Mouse (Mus musculus) activated CD4-positive, CD25-positive, alpha-beta regulatory T cell, adult 4 months (primary cell): ENCODE measurements at regions not wholly inside any gene's neighbourhood (a gene's known extent, or its start where the extent isn't known, plus 50 kb on each side); places are given as distances from the start of the nearest gene placed in this dataset.

Experiments used
- ATAC-seq: one replicate; pipeline ENCODE4 v1.8.0; 2017

DNA sequence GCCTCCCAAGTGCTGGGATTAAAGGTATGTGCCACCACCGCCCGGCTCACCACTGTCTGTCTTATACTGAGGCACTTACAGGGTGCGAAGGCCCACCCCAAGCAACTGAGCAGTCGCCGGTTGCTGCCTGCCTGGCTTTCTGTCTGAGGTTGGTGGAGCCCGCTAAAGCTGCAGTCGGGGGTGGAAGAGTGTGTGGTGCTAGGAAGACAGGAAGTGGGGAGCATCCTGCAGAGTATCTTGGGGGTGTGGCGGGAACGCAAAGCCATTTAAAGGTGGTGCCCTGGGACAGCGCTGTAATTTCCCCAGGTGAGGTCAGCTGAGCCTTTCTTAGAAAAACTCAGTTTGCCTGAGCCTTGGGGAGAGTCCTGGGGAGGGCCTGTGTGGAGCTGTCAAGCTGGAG, 89.3 kb downstream of the Gadd45g start:
- ATAC-seq: peak; percentile 75

- ATAC-seq: peak; percentile 23
Observed at GRCm38 (mm10) chr13:51936441-51936840, 90.0 kb downstream of the Gadd45g start.

DNA sequence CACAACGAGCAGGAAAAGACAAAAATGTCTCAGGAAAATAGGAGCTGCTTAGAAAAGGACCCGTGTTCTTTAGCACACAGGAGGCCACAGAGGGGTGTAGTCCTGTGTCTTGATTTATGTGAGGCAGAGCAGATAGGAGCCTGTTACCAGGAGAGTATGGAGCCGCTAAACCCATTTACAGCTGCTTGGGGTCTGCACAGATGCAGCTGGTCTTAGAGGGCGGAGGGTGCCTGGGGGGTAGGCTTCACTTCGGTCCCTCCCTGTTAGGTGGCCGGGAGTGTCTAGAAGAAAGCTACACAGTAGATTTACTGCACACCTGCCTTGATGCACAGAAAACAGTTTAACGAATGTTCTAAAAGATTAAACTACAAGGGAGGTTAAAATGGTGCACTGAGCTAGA, 91.4 kb downstream of the Gadd45g start:
- no peak for ATAC-seq

GRCm38 (mm10) chr13:51939262-51939661, 92.8 kb downstream of the Gadd45g start:
- no peak for ATAC-seq

DNA sequence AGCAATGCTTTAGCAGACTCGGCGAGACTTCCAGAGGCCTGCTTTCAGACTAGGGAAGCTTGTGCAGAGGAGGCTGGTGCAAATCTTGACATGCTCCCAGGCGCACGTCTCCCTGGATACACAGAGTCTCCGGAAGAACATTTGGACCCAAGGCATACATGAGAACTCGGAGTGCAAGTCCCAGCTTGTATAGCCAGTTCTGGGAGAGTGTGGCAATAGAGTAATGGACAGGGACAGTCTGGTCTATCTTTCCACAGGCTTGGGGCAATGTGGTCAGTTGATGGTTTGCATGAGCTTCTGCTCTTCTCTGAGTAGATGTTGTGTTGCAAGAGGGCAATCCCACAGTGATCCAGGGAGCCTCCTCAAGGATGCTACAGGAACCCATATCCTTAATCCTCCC, 93.2 kb downstream of the Gadd45g start:
- ATAC-seq: no peak

GRCm38 (mm10) chr13:51946171-51946570, 99.7 kb downstream of the Gadd45g start:
- ATAC-seq: no peak

GRCm38 (mm10) chr13:51948896-51949295, 102.4 kb downstream of the Gadd45g start:
- ATAC-seq: no peak

- peak; percentile 76 for ATAC-seq
Observed at GRCm38 (mm10) chr13:51951506-51952038, 105.1 kb downstream of the Gadd45g start.

- ATAC-seq: no peak
Observed at GRCm38 (mm10) chr13:51953084-51953483, 106.6 kb downstream of the Gadd45g start.

GRCm38 (mm10) chr13:51953569-51953968, 107.1 kb downstream of the Gadd45g start:
- ATAC-seq: no peak

GRCm38 (mm10) chr13:51957101-51957500, 110.6 kb downstream of the Gadd45g start:
- ATAC-seq: no peak

DNA sequence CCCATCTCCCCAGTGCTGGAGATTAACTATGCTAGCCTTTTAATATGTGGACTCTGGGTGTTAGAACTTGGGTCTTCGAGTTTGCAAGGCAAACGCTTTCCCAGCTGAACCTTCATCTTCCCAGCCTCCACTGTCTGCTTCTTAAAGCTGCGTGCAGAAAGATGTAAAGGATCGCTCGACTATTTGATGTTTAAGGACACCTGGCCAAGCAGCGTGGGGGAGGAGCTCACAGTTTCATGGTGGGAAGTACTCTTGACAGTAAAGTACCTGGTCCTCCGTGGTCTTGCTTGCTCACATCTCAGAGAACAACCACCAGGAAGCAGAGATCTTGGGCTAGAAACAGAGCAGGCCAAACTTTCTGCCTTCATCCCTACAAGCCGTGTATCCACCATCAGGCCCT, 113.1 kb downstream of the Gadd45g start:
- ATAC-seq: no peak

DNA sequence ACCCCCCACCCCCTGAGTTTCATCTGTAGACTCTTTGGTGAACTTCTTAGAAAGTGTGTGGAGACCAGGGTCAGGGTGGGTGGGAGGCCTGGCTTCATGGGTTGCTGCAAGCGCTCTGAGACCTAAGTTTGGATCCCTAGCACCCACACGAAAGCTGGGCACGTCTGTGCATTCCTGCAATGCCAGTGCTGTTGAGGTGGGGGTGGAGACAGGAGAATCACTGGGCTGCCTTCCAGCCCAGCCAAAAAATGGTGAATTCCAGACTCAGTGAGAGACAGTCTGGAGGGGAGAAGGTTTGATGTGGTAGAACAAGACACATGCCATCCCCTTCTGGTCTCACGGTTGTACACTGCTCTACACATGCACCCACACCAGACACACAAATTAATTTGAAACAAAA, 113.8 kb downstream of the Gadd45g start:
- ATAC-seq: no peak

DNA sequence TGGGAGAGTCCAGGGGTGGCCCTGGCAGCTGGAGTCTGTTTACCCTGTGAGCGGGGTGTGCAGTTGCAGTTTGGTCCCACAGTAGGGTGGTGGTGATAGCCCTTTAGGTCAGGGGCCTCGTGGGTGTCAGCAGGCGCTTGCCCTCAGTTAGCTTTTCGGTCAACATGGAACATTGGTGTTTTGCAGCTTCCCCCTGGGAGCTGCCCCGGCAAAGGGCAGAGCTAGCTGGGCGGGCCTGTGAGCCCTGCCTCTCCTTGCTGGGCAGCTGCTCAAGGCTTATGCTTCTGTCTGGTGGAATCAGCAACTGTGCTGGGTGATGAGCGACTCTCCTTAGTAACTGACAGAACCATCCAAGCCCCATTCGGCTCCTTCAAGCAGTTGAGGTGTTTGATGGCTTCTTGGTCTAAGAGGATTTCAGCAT, 115.7 kb downstream of the Gadd45g start:
- ATAC-seq: no peak

DNA sequence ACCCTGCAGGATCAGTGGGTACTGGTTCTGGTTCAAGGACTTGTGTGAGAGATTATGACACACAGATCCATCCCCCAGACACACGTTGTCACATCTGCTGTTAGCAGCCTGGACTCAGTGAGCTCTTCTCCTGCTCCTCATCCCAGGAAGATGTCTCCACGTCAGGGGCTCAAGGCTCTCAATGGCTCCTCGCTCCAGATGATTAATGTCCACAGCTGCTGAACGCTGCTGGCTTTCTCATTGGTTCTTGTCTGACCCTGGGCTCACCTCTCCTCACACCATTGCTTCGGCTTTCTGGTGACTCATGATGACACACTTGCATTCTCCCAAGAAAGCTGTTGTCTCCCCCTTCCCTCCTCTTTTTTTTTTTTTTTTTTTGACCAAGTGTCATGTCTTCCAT, 116.2 kb downstream of the Gadd45g start:
- ATAC-seq: no peak

DNA sequence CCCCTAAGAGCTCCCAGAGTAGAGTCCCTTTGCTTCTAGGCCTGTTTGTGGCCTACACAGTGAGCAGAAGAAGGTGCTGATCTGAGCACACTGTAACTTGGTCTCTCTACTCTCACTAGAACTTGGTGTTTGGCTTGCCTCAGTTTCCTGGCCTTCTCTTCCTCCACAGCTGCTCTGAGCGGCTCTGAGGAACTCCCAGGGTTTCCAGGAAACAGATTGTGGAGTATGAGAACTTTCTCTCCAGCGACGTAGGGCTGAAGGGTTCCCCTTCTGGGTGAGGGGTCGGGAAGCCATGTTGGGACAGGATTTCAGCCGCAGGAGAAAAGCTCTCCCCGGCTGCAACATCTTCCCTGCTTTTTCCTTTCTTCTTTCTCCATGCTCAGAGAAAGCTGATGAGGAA, 117.5 kb downstream of the Gadd45g start:
- no peak for ATAC-seq

GRCm38 (mm10) chr13:51964416-51964815, 117.9 kb downstream of the Gadd45g start:
- ATAC-seq: peak; percentile 93

GRCm38 (mm10) chr13:51964921-51965320, 118.4 kb downstream of the Gadd45g start:
- no peak for ATAC-seq

GRCm38 (mm10) chr13:51968103-51968502, 121.6 kb downstream of the Gadd45g start:
- ATAC-seq: no peak

DNA sequence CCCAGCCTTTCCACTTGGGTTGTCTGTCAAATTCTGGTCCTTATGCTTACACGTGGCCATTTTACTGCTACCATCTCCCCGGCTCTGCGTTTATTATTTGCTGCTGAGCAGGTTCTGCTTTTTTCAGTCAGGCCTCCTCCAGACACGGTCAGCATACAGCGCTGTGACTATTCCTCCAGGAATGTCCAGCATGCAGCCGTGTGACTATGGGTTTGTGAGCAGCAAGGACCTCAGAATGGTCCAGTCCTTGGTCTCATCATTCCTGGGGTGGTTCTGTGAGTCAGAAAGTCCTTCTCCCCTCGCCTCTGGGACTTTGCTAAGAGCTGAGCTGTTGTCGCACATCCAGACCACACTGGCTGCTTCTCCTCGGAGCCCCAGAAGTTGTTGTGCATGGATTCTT, 122.3 kb downstream of the Gadd45g start:
- no peak for ATAC-seq

- peak; percentile 98 for ATAC-seq
Observed at GRCm38 (mm10) chr13:51970051-51970450, 123.6 kb downstream of the Gadd45g start.

DNA sequence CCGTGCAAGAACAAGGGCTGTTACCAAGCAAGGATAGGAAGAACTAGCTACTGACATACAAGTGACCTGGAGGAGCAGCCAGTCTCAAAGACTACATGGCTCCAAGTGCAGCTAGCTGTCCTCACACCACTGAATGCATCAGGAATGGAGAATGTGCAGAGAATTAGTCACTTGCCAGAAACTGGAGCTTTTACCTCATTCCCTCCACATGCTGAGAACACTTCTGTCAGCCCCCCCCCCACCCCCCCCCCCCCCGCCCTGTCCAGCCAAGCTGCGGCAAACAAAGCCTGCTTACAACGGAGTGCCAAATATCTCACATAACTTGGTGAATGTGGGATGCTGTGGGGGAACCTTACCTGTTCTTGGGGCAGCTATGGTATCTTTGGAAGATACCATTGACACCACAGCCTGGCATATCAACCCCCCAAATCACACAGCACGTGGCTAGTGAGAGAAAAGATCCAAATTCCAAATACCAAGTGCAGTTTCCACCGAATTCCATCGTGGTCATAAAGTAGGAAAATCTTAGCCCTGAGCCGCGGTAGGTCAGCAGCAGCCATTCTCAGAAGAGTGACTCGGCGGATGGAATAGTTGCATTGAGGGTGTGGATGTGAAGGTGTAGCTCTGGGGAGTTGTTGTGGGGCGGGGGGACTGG, 126.3 kb downstream of the Gadd45g start:
- no peak for ATAC-seq

DNA sequence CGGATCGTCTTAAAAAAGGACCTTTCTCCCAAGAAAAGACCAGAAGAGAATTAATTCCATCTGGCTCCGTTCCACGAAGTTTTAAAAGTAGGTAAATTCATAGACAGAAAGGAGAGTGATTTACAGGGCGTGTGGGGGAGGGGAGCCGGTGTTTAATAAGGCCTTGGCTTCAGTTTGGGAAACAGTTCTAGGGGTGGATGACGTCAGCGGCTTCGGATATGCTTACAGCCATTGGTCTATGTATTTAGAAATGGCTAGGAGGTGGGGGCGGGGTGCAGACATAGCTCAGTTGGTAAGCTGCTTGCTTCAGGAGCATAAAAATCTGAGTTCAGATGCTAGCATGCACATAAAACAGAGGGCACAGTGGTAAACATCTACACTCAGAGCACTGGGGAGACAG, 127.0 kb downstream of the Gadd45g start:
- no peak for ATAC-seq

GRCm38 (mm10) chr13:51974101-51974500, 127.6 kb downstream of the Gadd45g start:
- no peak for ATAC-seq

GRCm38 (mm10) chr13:51975330-51975729, 128.9 kb downstream of the Gadd45g start:
- no peak for ATAC-seq
